Mouse (Mus musculus) ES-Bruce4 (cell line): ENCODE data around the gene Gpsm1.

Experiments used
- CTCF ChIP-seq: IDR thresholded peaks from one replicate; pipeline ENCODE4 v1.8.1; 2011; ENCODE audit warnings: low read depth, low read length
- EP300 ChIP-seq: IDR thresholded peaks from 2 replicates; pipeline ENCODE4 v1.6.1; 2011; ENCODE audit warnings: low read depth, low read length; ENCODE audit not compliant: insufficient read depth
- POLR2A ChIP-seq: IDR thresholded peaks from one replicate; pipeline ENCODE4 v1.8.1; 2011; ENCODE audit warnings: low read length; ENCODE audit not compliant: insufficient read depth

- TF ChIP-seq CTCF (no peak), EP300 (no peak), POLR2A (no peak)
Observed at GRCm38 (mm10) chr2:26330056-26330468, 14.7 kb downstream of the Gpsm1 start.
